Comparison of ENCODE assay signal across 13 mouse cellular contexts in the genomic region with DNA sequence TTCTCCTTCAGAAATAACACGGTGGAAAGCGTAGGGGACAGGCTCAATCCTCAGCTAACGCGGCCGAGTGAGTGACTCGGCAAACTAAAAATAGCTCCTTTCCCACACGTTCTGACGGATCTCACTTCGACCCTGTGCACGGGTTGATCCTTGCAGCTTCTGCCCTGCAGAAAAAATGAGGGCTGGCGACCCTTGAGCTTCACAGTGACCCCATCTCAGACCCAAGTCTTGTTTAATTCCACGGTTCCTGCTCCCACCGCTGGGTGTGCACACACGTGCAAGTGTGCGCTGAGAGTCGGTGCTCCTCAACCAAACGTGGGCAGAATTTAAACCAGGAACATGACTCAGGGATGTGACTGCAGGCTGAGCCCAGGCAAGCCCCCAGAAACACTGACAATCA. TPM values are rescaled to one million over a fixed set of nuclear protein-coding genes. Genes with fewer than 3 reads are reported as not detected.
DNase-seq lines count a peak whose midpoint lies in the region; ATAC-seq and TF ChIP-seq lines count a peak whose summit lies in the region.
"Had no signal": no experiment of that assay in that cellular context is flagged by ENCODE, and none has a peak within 500 bp of the region (broad histone marks: within the 10 kb centered on the region; RNA-seq: fewer than 3 reads in every experiment).

No protein-coding gene starts in this region.

- H3K9me3 ChIP-seq in heart, embryonic 11.5 days (replicated peaks; ENCODE audit: control insufficient read depth, low read length): no peaks in the 10 kb centered on the region
- H3K9me3 ChIP-seq in midbrain, embryonic 10.5 days (replicated peaks): no peaks in the 10 kb centered on the region
- H3K9me3 ChIP-seq: neural tube, embryonic 12.5 days; stomach, embryonic 15.5 days had no signal

- no peaks in the 10 kb centered on the region for H3K36me3 ChIP-seq in heart, embryonic 11.5 days (ENCODE audit: control insufficient read depth, insufficient read depth, low read length)
- H3K36me3 ChIP-seq in midbrain, embryonic 10.5 days: peaks cover 3% of the 10 kb centered on the region; the same call in 1 of the 2 replicates
- H3K36me3 ChIP-seq: neural tube, embryonic 12.5 days; stomach, embryonic 15.5 days had no signal

- H3K4me2 ChIP-seq in heart, embryonic 11.5 days: peak overlapping the region; percentile 30
- H3K4me2 ChIP-seq: lung, embryonic 14.5 days; neural tube, embryonic 12.5 days; stomach, embryonic 15.5 days had no signal

- H3K4me3 ChIP-seq in gastrocnemius, adult 2 months: peak overlapping the region; percentile 40
- no peak overlapping the region for H3K4me3 ChIP-seq in bone marrow macrophage, adult 2 months (ENCODE audit: insufficient read depth, low read length)
- no peak overlapping the region for H3K4me3 ChIP-seq in heart, embryonic 11.5 days (ENCODE audit: low read depth, low read length)
- no peak overlapping the region for H3K4me3 ChIP-seq in midbrain, embryonic 10.5 days
- H3K4me3 ChIP-seq: neural tube, embryonic 12.5 days; stomach, embryonic 15.5 days had no signal

- no peak for TF ChIP-seq POLR2A in bone marrow macrophage, adult 2 months (IDR thresholded peaks at IDR 0.05; ENCODE audit: borderline replicate concordance, low read depth, low read length)

- intact Hi-C loops in gastrocnemius, adult 2 months (cut with DNase I): no loop called here

- no peaks in the 10 kb centered on the region for H3K27me3 ChIP-seq in heart, embryonic 11.5 days (ENCODE audit: control insufficient read depth, insufficient read depth, low read length)
- H3K27me3 ChIP-seq in midbrain, embryonic 10.5 days (ENCODE audit: low read depth, poor library complexity, severe bottlenecking): no peaks in the 10 kb centered on the region
- H3K27me3 ChIP-seq: CH12.LX; neural tube, embryonic 12.5 days; stomach, embryonic 15.5 days had no signal

- H3K4me1 ChIP-seq in bone marrow macrophage, adult 2 months (ENCODE audit: control insufficient read depth, insufficient read depth, low read length): peaks cover 22% of the 10 kb centered on the region
- H3K4me1 ChIP-seq in heart, embryonic 11.5 days (ENCODE audit: control insufficient read depth, insufficient read depth, low read length): peaks cover 13% of the 10 kb centered on the region; the same call in 1 of the 2 replicates
- H3K4me1 ChIP-seq in midbrain, embryonic 10.5 days: peaks cover 7% of the 10 kb centered on the region
- H3K4me1 ChIP-seq: neural tube, embryonic 12.5 days; stomach, embryonic 15.5 days had no signal

- no peak for TF ChIP-seq CTCF in gastrocnemius, adult 2 months (IDR thresholded peaks at IDR 0.05)
- TF ChIP-seq CTCF in bone marrow macrophage, adult 2 months (IDR thresholded peaks at IDR 0.05; ENCODE audit: low read depth, low read length): no peak

- ATAC-seq in heart, embryonic 11.5 days (replicated peaks; ENCODE audit: insufficient number of reproducible peaks, low FRiP score, low TSS enrichment): no peak
- ATAC-seq: activated CD4-positive, CD25-positive, alpha-beta regulatory T cell, adult 4 months had no signal

- H3K27ac ChIP-seq in gastrocnemius, adult 2 months: peak overlapping the region; percentile 82
- H3K27ac ChIP-seq in bone marrow macrophage, adult 2 months (ENCODE audit: insufficient read depth, low read depth, low read length): peak overlapping the region; percentile 54
- H3K27ac ChIP-seq in heart, embryonic 11.5 days (ENCODE audit: low read depth, low read length): peak overlapping the region; percentile 76
- peak overlapping the region; percentile 55; the same call in 1 of the 2 replicates for H3K27ac ChIP-seq in midbrain, embryonic 10.5 days (replicated peaks)
- H3K27ac ChIP-seq: neural tube, embryonic 12.5 days; stomach, embryonic 15.5 days had no signal

- no peak overlapping the region for H3K9ac ChIP-seq in heart, embryonic 11.5 days (ENCODE audit: low read depth, low read length)
- H3K9ac ChIP-seq: lung, embryonic 14.5 days; neural tube, embryonic 12.5 days; stomach, embryonic 15.5 days had no signal

- DNase-seq in gastrocnemius, adult 2 months: peak; percentile 43
- DNase-seq in gastrocnemius, adult 8-10 months (ENCODE audit: low spot score in 2 of 2): no peak
- no peak for DNase-seq in midbrain, embryonic 10.5 days (ENCODE audit: low spot score)
- no peak for DNase-seq in kidney, adult 11 months
- no peak for DNase-seq in cerebellum, adult 9-11 months
- no peak for DNase-seq in cerebellum, adult 11 months
- DNase-seq: lung, embryonic 14.5 days had no signal

- WGBS in heart, embryonic 11.5 days (ENCODE audit: insufficient replicate concordance): 44% methylated on average over 17 of the region's 17 CpGs
- 82% methylated on average over 17 of the region's 17 CpGs for WGBS in midbrain, embryonic 10.5 days

RNA-seq across cellular contexts. Expression of a gene that starts 52.1 kb away (rescaled TPM):
- 1 to 10 TPM; 2.1 to 3.5 TPM for total RNA-seq in gastrocnemius, adult 2 months (2021)
- total RNA-seq in gastrocnemius, adult 8-10 months (2022): 1 to 10 TPM; 1.5 to 3.8 (median 3.1) TPM
- 7.0 and 7.4 TPM in 2 replicates for polyA plus RNA-seq in bone marrow macrophage, adult 2 months (2012; ENCODE audit: insufficient read depth, insufficient read length, missing spikeins)
- polyA plus RNA-seq in heart, embryonic 11.5 days (2014; fragmentation: Nextera tagmentation; extraction: Ambion mirVana): 10.7 and 11.6 TPM in 2 replicates
- 17.6 and 19.6 TPM in 2 replicates for polyA plus RNA-seq in midbrain, embryonic 10.5 days (2016; fragmentation: Nextera tagmentation; extraction: Ambion mirVana)
